12 mouse cellular contexts compared by ENCODE assay signal in genomic region chr5:100220320-100220719, GRCm38 (mm10).
"Had no signal": no experiment of that assay in that cellular context is flagged by ENCODE, and none has a peak within 500 bp of the region (broad histone marks: within the 10 kb centered on the region; RNA-seq: fewer than 3 reads in every experiment).

No protein-coding gene starts in this region.

- H3K36me3 ChIP-seq: liver, embryonic 13.5 days; midbrain, embryonic 10.5 days; neural tube, embryonic 12.5 days; neural tube, embryonic 15.5 days had no signal

- H3K9ac ChIP-seq: liver, embryonic 13.5 days; neural tube, embryonic 12.5 days; neural tube, embryonic 15.5 days had no signal

- H3K4me2 ChIP-seq: liver, embryonic 13.5 days; neural tube, embryonic 12.5 days; neural tube, embryonic 15.5 days had no signal

- DNase-seq: liver, embryonic 13.5 days; lung, adult 2 months; lung, postnatal 14 days; lung, postnatal 4 days; retina, postnatal 1 day; right cerebral cortex, postnatal 25 days; thymus, adult 18-20 months; thymus, postnatal 36 days had no signal

- ATAC-seq: intestine, postnatal 0 days had no signal

- H3K9me3 ChIP-seq: liver, embryonic 13.5 days; midbrain, embryonic 10.5 days; neural tube, embryonic 12.5 days; neural tube, embryonic 15.5 days had no signal

- H3K4me3 ChIP-seq: liver, embryonic 13.5 days; midbrain, embryonic 10.5 days; neural tube, embryonic 12.5 days; neural tube, embryonic 15.5 days had no signal

- H3K27me3 ChIP-seq: liver, embryonic 13.5 days; neural tube, embryonic 12.5 days; neural tube, embryonic 15.5 days had no signal

- H3K27ac ChIP-seq: liver, embryonic 13.5 days; midbrain, embryonic 10.5 days; neural tube, embryonic 12.5 days had no signal
